Mouse (Mus musculus) olfactory bulb, adult 2 months (tissue): Measurements from ENCODE around the gene Gm16506. TPM values are rescaled to one million over a fixed set of nuclear protein-coding genes. Genes with fewer than 3 reads are reported as not detected.
"Not testable (repeated sequence)": the region's sequence is repeated elsewhere in the genome, so short reads cannot be mapped to it uniquely, and the experiment has no call there.

Experiments
- H3K27ac ChIP-seq: fragments of 200-500 bp; 2 replicates; pipeline ENCODE4 v1.5.1; 2012; ENCODE audit warnings: low read depth, low read length; ENCODE audit not compliant: insufficient read depth
- H3K4me1 ChIP-seq: fragments of 200-500 bp; 2 replicates; pipeline ENCODE4 v1.6.1; 2012; ENCODE audit warnings: low read length; ENCODE audit not compliant: control insufficient read depth, insufficient read depth
- H3K4me3 ChIP-seq: fragments of 200-500 bp; 2 replicates; pipeline ENCODE4 v1.5.1; 2012; ENCODE audit warnings: mild to moderate bottlenecking, low read depth, low read length, moderate library complexity; ENCODE audit not compliant: insufficient read depth
- WGBS: fragments of 180-500 bp; shearing (Covaris S2); methylation state at CpG from one replicate; pipeline ENCODE4 v1.1.7; 2018; 5-methylcytosine and 5-hydroxymethylcytosine counted together
- polyA plus RNA-seq: library from polyadenylated mRNA; stranded (reverse); fragments of >200 nt; gene quantifications from 2 replicates; pipeline ENCODE4 v1.2.4, GENCODE M21; 2012; ENCODE audit warnings: low replicate concordance; ENCODE audit not compliant: missing spikeins, insufficient read depth, insufficient read length

Gm16506 gene
- polyA plus RNA-seq = not detected in 2 replicates

DNA sequence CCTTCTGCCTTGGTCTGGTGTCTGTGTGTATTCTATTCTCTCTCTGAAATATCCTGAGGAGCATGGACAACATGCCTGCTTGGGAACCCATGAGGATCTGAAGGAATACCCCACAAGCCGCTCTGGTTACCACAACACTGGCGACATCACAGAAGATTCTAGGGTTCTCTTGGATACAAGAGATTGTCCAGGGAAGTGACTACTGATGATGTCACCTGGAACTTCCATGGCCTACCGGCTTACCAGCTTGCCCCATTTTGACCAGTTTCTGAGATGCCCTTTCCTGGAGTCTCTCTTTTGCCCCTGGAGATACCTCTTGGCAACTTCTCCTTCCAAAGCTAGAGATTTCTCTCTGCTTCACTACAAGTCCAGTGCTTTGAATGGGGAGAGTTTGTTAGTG is at the start of gene Gm16506:
Gm16506 (minus strand) TSS at position 101 of the 400 bp plus-strand sequence.
- 93% methylated on average over 2 of the region's 3 CpGs for WGBS
- not testable (repeated sequence) for H3K4me1 ChIP-seq, H3K27ac ChIP-seq, H3K4me3 ChIP-seq

DNA sequence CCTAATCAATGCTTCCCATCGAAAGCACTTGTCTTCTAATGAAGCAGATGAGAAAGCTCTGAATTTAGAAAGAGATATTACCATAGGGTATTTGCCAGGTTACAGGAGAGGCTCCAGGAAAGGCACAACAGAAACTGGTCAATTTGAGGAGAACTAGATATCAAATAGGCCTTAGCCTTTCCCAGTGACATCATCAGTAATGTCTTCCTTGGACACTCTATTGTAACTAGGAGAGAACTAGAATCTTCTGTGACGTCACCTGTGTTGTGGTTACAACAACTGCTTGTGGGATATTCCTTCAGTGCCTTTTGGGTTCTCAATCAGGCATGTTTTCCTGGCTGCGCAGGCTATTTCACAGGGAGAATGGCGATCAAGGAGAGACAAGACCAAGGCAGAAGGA is 20.3 kb upstream of the Gm16506 start, which contains the start of gene Gm6526:
Gm6526 (plus strand) TSS at position 301 of the 400 bp plus-strand sequence.
- H3K4me3 ChIP-seq, H3K27ac ChIP-seq, H3K4me1 ChIP-seq: not testable (repeated sequence)
- WGBS = 74% methylated on average over 4 of the region's 4 CpGs

GRCm38 (mm10) chr14:43697621-43698020 is 29.7 kb downstream of the Gm16506 start, which contains the start of gene Gm7324:
TSS of gene Gm7324 (plus strand) at chr14:43697828.
- H3K4me1 ChIP-seq, H3K27ac ChIP-seq, H3K4me3 ChIP-seq: not testable (repeated sequence)
- WGBS = 85% methylated on average over 4 of the region's 4 CpGs

DNA sequence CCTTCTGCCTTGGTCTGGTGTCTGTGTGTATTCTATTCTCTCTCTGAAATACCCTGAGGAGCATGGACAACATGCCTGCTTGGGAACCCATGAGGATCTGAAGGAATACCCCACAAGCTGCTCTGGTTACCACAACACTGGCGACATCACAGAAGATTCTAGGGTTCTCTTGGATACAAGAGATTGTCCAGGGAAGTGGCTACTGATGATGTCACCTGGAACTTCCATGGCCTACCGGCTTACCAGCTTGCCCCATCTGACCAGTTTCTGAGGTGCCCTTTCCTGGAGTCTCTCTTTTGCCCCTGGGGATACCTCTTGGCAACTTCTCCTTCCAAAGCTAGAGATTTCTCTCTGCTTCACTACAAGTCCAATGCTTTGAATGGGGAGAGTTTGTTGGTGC is 50.2 kb downstream of the Gm16506 start, which contains the start of gene Gm8165:
Gm8165 (minus strand) TSS at position 101 of the 400 bp plus-strand sequence.
- H3K4me1 ChIP-seq = not testable (repeated sequence)
- WGBS = 67% methylated on average over 1 of the region's 2 CpGs

More for the DNA sequence above, 50.2 kb downstream of the Gm16506 start, which contains the start of gene Gm8165:
- H3K4me3 ChIP-seq, H3K27ac ChIP-seq: not testable (repeated sequence)

Other genes with a start within 250 kb of the Gm16506 start
- not detected in 2 replicates for gene Gm5799, start 183.9 kb downstream of the Gm16506 start, polyA plus RNA-seq
- gene Gm17654, start 148.3 kb downstream of the Gm16506 start, polyA plus RNA-seq = not detected in 2 replicates
- gene Gm10375, start 119.5 kb downstream of the Gm16506 start, polyA plus RNA-seq = not detected in 2 replicates
- gene Gm8165, start 50.3 kb downstream of the Gm16506 start, polyA plus RNA-seq = not detected in 2 replicates
- not detected in 2 replicates for gene Gm7324, start 29.7 kb downstream of the Gm16506 start, polyA plus RNA-seq
- not detected in 2 replicates for gene Gm6526, start 20.4 kb upstream of the Gm16506 start, polyA plus RNA-seq
- not detected in 2 replicates for gene Gm8180, start 57.3 kb upstream of the Gm16506 start, polyA plus RNA-seq
- gene Ear1, start 148.0 kb upstream of the Gm16506 start, polyA plus RNA-seq = not detected in 2 replicates
- not detected in 2 replicates for gene Ear10, start 196.1 kb upstream of the Gm16506 start, polyA plus RNA-seq
- not detected in 2 replicates for gene Gm8113, start 197.9 kb upstream of the Gm16506 start, polyA plus RNA-seq
- not detected in 2 replicates for gene Ang5, start 229.6 kb upstream of the Gm16506 start, polyA plus RNA-seq